Mouse (Mus musculus) heart, embryonic 15.5 days (tissue): ENCODE measurements around the gene Tmem178b. TPM values are rescaled to one million over a fixed set of nuclear protein-coding genes. Genes with fewer than 3 reads are reported as not detected.

Source experiments
- ATAC-seq: fragments of 200-750 bp; cut with Nextera tagmentation; replicated peaks from 2 replicates; pipeline ENCODE4 v1.8.0; 2017; ENCODE audit warnings: low read depth, moderate TSS enrichment; ENCODE audit not compliant: insufficient number of reproducible peaks, insufficient read depth, low FRiP score
- H3K27ac ChIP-seq: fragments of 300-500 bp; sonication (generic); 2 replicates; pipeline ENCODE4 v1.5.1; 2015; ENCODE audit warnings: mild to moderate bottlenecking, inconsistent platforms
- H3K27me3 ChIP-seq: fragments of 300-500 bp; sonication (generic); 2 replicates; pipeline ENCODE4 v1.6.1; 2015; ENCODE audit warnings: inconsistent platforms
- H3K36me3 ChIP-seq: fragments of 300-500 bp; sonication (generic); 2 replicates; pipeline ENCODE4 v1.6.1; 2015; ENCODE audit warnings: mild to moderate bottlenecking, inconsistent platforms
- H3K4me1 ChIP-seq: fragments of 300-500 bp; sonication (generic); replicated peaks from 2 replicates; pipeline ENCODE4 v1.6.1; 2015; ENCODE audit warnings: inconsistent platforms
- H3K4me2 ChIP-seq: fragments of 300-500 bp; sonication (generic); 2 replicates; pipeline ENCODE4 v1.6.1; 2015; ENCODE audit warnings: inconsistent platforms, mild to moderate bottlenecking, moderate library complexity
- H3K4me3 ChIP-seq: fragments of 300-500 bp; sonication (generic); 2 replicates; pipeline ENCODE4 v1.5.1; 2015; ENCODE audit warnings: mild to moderate bottlenecking, inconsistent platforms
- H3K9ac ChIP-seq: fragments of 300-500 bp; sonication (generic); 2 replicates; pipeline ENCODE4 v1.6.1; 2015; ENCODE audit warnings: mild to moderate bottlenecking, inconsistent platforms
- H3K9me3 ChIP-seq: fragments of 300-500 bp; sonication (generic); replicated peaks from 2 replicates; pipeline ENCODE4 v1.6.1; 2016; ENCODE audit warnings: inconsistent platforms
- WGBS: fragments of 180-500 bp; shearing (Covaris S2); methylation state at CpG from one replicate; pipeline ENCODE4 v1.1.7; 2015; ENCODE audit warnings: mixed read lengths; 5-methylcytosine and 5-hydroxymethylcytosine counted together
- polyA plus RNA-seq: library from polyadenylated mRNA; unstranded; fragments of >200 nt; fragmentation: Nextera tagmentation; extraction: Ambion mirVana; gene quantifications from 2 replicates; pipeline ENCODE4 v1.2.1, GENCODE M21; 2015

Tmem178b gene
- polyA plus RNA-seq, 1 experiment from 2014 or later: 0.01 TPM

DNA sequence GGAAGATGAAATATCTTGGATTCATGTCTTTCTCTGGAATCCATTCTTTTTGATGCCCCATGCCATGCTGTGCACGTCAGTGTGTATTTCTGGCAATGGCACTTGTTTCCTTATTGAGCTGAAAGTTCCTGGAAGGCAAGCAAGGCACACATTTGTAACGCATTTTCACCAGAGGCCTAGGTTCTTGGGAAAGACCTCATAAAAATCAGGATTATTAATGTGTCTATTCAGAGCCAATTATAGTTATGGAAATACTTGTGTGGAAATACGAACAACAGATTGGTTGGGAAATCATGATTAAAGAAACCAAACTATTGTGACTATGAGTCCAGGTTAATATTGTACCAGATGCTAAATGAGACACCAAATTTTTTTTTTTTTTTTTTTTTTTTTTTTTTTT, 3.4 kb downstream of the Tmem178b start:
- Histone ChIP-seq H3K4me1 (peaks cover 20% of the 10 kb centered on the region), H3K36me3 (no peaks in the 10 kb centered on the region), H3K4me3 (no peak overlapping the region), H3K27me3 (peaks cover 37% of the 10 kb centered on the region), H3K27ac (no peak overlapping the region), H3K9ac (no peak overlapping the region), H3K9me3 (no peaks in the 10 kb centered on the region), H3K4me2 (no peak overlapping the region)
- 63% methylated on average over 3 of the region's 3 CpGs for WGBS
- ATAC-seq: no peak

DNA sequence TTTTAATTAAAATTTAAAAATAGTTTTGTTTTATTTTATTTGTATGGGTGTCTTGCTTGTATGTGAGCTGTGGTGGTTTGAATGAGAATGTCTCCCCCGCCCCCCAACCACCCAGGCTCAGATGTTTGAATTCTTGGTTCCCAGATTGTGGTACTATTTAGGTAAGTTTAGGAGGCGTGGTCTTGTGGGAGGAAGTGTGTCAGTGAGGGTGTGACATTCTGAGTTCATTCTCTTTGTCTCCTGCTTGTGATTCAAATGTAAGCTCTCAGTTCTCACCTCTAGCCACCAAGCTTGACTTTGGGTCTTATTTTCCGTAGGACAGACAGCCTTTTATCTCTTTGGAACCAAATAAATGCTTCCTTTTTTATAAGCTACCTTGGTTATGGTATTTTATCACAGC, 17.7 kb downstream of the Tmem178b start:
- ATAC-seq: no peak
- Histone ChIP-seq H3K9me3 (no peaks in the 10 kb centered on the region), H3K36me3 (no peaks in the 10 kb centered on the region), H3K4me2 (no peak overlapping the region), H3K27ac (no peak overlapping the region), H3K9ac (no peak overlapping the region), H3K4me1 (no peaks in the 10 kb centered on the region), H3K27me3 (no peaks in the 10 kb centered on the region), H3K4me3 (no peak overlapping the region)
- 67% methylated on average over 3 of the region's 3 CpGs for WGBS

DNA sequence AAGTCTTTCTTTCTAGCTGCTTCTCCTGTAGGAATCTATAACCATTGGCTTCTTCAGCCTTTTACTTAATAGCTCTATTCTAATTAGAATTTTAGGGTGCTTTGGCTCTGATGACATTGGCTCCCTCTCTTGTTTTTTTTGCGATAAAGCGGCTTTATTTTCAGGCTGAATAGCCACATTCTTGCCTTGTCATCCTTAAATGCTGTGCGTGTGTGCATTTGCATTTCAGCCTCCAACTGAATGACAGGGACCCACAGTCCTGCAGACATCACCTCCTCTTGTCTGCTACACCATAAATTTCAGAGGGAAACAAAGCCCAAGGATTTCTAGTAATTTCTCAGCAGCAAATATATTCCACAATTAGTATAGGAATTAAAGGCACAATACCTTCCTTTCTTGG, 23.4 kb downstream of the Tmem178b start:
- no peak overlapping the region for H3K4me2 ChIP-seq
- no peaks in the 10 kb centered on the region for H3K27me3 ChIP-seq
- H3K36me3 ChIP-seq: no peaks in the 10 kb centered on the region
- no peaks in the 10 kb centered on the region for H3K4me1 ChIP-seq
- H3K4me3 ChIP-seq: no peak overlapping the region
- no peak for ATAC-seq
- 69% methylated on average over 3 of the region's 3 CpGs for WGBS
- no peak overlapping the region for H3K27ac ChIP-seq
- H3K9me3 ChIP-seq: no peaks in the 10 kb centered on the region
- H3K9ac ChIP-seq: no peak overlapping the region

DNA sequence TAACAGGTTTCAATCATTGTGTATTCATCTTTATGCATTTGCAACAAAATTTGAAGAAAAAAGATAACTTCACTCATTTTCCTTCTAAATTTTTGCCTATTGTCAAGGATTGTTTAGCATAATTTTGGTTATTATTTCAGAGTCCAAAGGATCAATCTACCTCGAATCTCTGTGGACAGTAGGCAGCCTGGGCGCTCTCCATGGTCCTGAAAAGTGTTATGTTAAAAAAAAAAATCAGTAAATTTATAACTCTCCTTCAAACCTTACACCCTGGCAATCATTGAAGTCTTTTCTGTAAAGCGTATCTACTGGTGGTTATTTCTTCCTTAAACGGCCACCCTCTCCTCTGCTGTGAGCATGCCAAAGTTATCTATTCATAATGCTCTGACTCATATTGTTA, 26.2 kb downstream of the Tmem178b start:
- 33% methylated on average over 4 of the region's 4 CpGs for WGBS
- Histone ChIP-seq H3K9me3 (no peaks in the 10 kb centered on the region), H3K36me3 (no peaks in the 10 kb centered on the region), H3K9ac (no peak overlapping the region), H3K27ac (no peak overlapping the region), H3K4me3 (no peak overlapping the region), H3K27me3 (no peaks in the 10 kb centered on the region), H3K4me2 (no peak overlapping the region), H3K4me1 (no peaks in the 10 kb centered on the region)
- ATAC-seq: no peak

DNA sequence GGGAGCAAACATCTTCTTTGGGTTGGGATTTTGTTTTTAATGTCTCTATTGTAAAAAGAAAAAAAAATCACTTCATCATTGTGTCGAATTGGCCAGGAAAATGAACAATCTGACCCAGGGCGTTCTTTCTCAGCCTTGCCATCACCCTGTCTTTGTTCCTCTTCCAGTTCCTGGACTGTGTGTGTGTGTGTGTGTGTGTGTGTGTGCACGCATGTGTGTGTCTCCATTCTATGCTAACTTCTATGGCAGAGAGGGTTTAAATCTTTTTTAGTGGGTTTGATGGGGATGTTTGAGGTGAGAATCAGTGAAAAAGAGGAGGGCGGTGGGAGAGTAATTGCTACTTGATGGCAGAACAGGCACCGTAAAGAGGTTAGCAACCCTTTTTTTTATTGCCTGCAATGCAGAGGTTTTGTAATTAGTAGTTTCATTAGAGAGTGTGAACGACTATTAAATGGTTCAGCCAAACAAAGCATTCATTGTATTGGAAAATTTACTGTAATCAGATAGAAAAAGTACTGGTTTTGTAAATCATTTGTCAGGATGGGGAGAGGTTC, 30.2 kb downstream of the Tmem178b start:
- Histone ChIP-seq H3K9ac (no peak overlapping the region), H3K4me1 (no peaks in the 10 kb centered on the region), H3K36me3 (no peaks in the 10 kb centered on the region), H3K4me2 (no peak overlapping the region), H3K4me3 (no peak overlapping the region), H3K27ac (no peak overlapping the region), H3K27me3 (no peaks in the 10 kb centered on the region), H3K9me3 (no peaks in the 10 kb centered on the region)
- no peak for ATAC-seq
- WGBS: 68% methylated on average over 6 of the region's 6 CpGs

DNA sequence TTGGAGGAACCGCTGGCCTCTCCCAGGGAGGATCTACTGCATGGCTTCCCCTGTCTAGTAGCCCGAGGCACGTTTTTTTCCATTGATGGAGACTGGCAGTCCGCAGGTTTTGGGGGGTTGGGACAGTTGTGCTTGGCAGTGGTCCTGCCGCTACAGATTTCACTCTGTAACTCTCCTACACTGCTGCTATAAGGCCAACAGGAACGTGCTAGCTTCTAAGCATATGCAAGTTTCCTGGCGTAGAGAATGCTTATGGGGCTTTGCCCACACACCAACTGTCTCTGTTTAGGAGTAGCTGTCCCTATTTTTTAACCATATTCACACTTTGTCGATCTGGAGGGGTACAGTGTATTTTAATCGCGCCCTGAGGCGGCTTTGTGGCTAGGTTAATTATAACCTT, 30.8 kb downstream of the Tmem178b start:
- no peaks in the 10 kb centered on the region for H3K36me3 ChIP-seq
- WGBS: 63% methylated on average over 11 of the region's 11 CpGs
- no peak overlapping the region for H3K4me3 ChIP-seq
- H3K4me2 ChIP-seq: no peak overlapping the region
- no peaks in the 10 kb centered on the region for H3K9me3 ChIP-seq
- ATAC-seq: no peak
- no peak overlapping the region for H3K27ac ChIP-seq
- no peak overlapping the region for H3K9ac ChIP-seq
- H3K27me3 ChIP-seq: no peaks in the 10 kb centered on the region
- no peaks in the 10 kb centered on the region for H3K4me1 ChIP-seq

DNA sequence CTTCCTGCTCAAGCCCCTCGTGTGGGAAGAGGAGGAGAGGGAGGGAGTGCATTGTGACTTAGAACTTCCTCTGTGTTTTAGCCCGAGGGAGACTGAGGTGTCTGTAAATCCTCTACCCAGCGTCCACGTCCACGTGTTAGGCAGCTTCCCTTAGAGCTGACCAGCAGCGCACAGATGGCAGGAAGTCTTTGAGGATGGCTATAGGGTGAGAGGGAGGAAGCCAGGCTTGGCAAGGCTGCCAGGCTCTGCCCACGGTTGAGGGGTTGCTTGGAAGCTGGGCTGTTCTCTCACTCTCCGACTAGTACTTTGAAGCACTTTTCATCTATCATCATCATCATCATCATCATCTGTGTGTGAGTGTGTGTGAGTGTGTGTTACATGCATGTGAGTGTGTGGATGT, 41.9 kb downstream of the Tmem178b start:
- Histone ChIP-seq H3K4me1 (no peaks in the 10 kb centered on the region), H3K4me3 (no peak overlapping the region)
- WGBS: 30% methylated on average over 8 of the region's 8 CpGs

DNA sequence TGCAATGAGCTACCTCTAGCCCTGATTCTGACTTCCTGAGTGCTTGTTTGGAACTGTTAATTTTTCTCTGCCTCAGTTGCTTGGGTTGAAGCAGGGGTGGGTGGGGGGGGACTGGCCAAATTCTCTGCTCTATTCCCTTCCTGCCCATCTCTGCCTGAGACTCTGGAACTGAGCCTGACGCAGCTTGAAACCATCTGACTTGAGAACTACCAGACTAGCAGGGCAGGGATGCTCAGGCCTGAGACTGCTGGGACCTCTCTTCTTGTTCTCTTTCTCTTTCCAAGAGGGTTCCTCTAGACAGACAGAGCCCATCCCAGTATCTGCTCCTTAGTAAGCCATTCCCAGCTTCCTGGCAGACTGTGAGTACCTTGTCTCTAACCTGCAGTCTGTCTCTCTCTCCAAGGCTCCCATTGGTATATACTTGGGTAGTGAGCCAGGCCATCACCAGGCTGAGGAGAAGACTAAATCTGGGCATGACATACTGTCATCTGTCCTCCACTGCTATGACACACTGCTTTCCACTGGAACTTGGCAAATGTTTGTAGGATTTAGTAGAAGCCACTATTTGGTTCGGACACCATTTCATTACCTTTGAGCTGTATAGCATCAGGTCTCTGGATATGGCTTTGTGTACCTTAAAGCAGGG, 42.7 kb downstream of the Tmem178b start:
- ATAC-seq: no peak
- no peaks in the 10 kb centered on the region for H3K36me3 ChIP-seq
- no peak overlapping the region for H3K9ac ChIP-seq
- H3K9me3 ChIP-seq: no peaks in the 10 kb centered on the region
- no peak overlapping the region for H3K4me2 ChIP-seq
- 63% methylated on average over 2 of the region's 2 CpGs for WGBS
- no peak overlapping the region for H3K27ac ChIP-seq
- no peak overlapping the region for H3K4me3 ChIP-seq
- no peaks in the 10 kb centered on the region for H3K27me3 ChIP-seq
- H3K4me1 ChIP-seq: no peaks in the 10 kb centered on the region

More for the DNA sequence above, 41.9 kb downstream of the Tmem178b start:
- Histone ChIP-seq H3K36me3 (no peaks in the 10 kb centered on the region), H3K27ac (no peak overlapping the region), H3K27me3 (no peaks in the 10 kb centered on the region), H3K9ac (no peak overlapping the region), H3K4me2 (no peak overlapping the region), H3K9me3 (no peaks in the 10 kb centered on the region)
- no peak for ATAC-seq

DNA sequence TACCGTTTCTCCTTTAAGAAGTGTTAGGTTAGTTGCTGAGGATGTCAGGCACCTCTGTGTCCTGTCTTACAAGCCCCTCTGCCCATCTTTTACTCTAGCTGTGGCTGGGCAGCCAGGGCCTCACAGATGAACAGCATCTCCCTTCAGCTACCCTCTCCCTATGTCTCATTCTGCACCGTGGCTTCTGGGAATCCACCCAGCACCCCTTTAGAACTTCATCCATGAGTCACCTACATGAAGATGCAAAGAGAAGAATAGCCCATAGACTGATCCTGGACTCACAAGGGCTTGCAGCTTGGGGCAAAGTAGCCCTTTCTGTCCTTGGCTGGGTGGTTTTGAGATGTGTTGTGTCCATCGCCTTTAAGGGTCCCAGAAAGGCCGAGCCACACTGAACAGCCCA, 43.4 kb downstream of the Tmem178b start:
- no peak overlapping the region for H3K4me3 ChIP-seq
- no peak overlapping the region for H3K4me2 ChIP-seq
- H3K9me3 ChIP-seq: no peaks in the 10 kb centered on the region
- H3K4me1 ChIP-seq: no peaks in the 10 kb centered on the region
- no peak for ATAC-seq
- H3K27me3 ChIP-seq: no peaks in the 10 kb centered on the region
- WGBS: 81% methylated on average over 4 of the region's 4 CpGs
- no peak overlapping the region for H3K27ac ChIP-seq
- no peak overlapping the region for H3K9ac ChIP-seq
- H3K36me3 ChIP-seq: no peaks in the 10 kb centered on the region

DNA sequence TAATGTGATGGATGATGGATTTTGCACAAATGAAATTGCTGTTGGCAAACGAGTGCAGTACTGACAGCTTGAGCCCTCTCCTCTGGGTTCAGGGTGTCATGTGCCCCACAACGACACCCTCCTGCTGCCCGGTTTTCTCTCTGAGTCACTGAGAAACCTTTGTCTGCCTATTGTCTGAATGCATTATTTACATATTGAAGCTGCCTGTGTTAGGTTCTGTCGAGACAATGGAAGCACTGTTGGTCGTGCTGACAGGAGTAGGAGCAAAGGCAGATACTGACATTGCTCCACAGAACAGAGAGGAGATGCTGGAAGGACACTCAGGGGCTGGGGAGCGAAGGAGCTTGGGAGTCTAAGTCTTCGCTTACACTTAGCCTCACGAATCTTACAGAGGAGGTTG, 44.2 kb downstream of the Tmem178b start:
- no peak for ATAC-seq
- Histone ChIP-seq H3K27ac (no peak overlapping the region), H3K27me3 (no peaks in the 10 kb centered on the region), H3K4me3 (no peak overlapping the region), H3K9ac (no peak overlapping the region), H3K36me3 (no peaks in the 10 kb centered on the region), H3K4me1 (no peaks in the 10 kb centered on the region), H3K9me3 (no peaks in the 10 kb centered on the region), H3K4me2 (no peak overlapping the region)
- WGBS: 43% methylated on average over 8 of the region's 8 CpGs

DNA sequence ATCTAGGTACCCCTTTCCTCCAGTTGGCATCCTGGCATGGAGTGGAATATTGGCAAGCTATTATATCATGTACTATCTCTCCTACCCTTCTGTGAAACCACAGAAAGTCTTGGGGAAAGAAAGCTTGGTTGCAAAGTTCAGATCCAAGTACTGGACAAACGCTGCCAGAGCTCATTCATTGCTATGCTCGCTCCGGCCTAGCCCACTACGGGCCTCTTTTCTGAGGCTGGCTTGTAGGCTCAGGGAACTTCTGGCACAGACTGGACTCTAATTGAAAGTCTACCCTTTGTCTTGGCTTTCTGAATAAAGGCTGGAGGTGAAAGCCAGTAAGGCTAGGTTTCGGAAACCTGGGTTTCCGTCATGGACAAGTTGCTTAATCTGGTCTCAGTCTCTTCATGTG, 44.7 kb downstream of the Tmem178b start:
- 90% methylated on average over 6 of the region's 6 CpGs for WGBS
- Histone ChIP-seq H3K4me1 (no peaks in the 10 kb centered on the region), H3K9ac (no peak overlapping the region), H3K27me3 (no peaks in the 10 kb centered on the region), H3K27ac (no peak overlapping the region), H3K4me3 (no peak overlapping the region), H3K36me3 (no peaks in the 10 kb centered on the region), H3K4me2 (no peak overlapping the region), H3K9me3 (no peaks in the 10 kb centered on the region)
- no peak for ATAC-seq

DNA sequence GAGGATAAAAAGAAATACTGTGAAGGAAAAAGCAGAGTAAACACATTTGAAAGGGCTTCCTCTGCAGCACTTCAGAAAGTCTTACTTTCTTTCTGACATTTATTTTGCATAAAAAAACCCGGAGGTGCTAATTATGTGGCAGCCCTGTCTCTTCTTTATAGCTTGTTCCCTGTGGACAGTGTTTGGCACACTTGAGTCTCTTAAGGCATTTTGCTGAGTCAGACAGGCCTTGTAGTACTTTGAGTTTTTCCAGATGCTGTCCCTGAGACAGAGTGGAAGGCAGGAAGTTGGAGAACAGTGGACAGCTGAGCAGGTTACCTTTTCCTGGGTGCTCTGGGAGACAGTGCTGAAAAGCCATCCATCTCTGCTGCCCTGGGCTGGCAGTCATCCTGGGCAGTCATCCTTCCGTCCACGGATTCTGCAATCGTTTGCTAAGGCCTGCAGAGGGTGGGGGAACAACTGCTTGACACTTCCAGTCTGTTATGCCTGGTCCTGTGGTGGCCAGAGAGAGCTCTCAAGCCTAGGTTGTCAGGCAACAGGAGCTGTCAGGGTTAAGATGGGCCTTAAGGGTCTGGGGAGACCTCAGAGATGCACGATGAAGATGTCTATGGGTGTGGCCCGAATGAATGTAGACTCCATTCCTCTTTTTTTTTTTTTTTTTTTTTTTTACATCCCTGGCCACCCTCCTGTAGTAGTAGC, 46.1 kb downstream of the Tmem178b start:
- Histone ChIP-seq H3K4me2 (no peak overlapping the region), H3K9ac (no peak overlapping the region), H3K4me3 (no peak overlapping the region), H3K36me3 (no peaks in the 10 kb centered on the region), H3K4me1 (no peaks in the 10 kb centered on the region), H3K27ac (no peak overlapping the region), H3K9me3 (no peaks in the 10 kb centered on the region), H3K27me3 (no peaks in the 10 kb centered on the region)
- no peak for ATAC-seq
- 62% methylated on average over 6 of the region's 6 CpGs for WGBS
